Mouse (Mus musculus): ENCODE measurements at regions not wholly inside any gene's neighbourhood (a gene's known extent, or its start where the extent isn't known, plus 50 kb on each side); places are given as distances from the start of the nearest gene placed in this dataset.

- no peak for TF ChIP-seq POLR2A (IDR thresholded peaks at IDR 0.05; ENCODE audit: borderline replicate concordance, low read depth, low read length)
- no peak for TF ChIP-seq CTCF (IDR thresholded peaks at IDR 0.05; ENCODE audit: low read depth, low read length)
These were observed 374.2 kb upstream of the Slc35b3 start for GRCm38 (mm10) chr13:39334874-39335273.
